Mouse (Mus musculus) testis, adult 2 months (tissue): ENCODE data around the gene Angpt4. TPM values are rescaled to one million over a fixed set of nuclear protein-coding genes. Genes with fewer than 3 reads are reported as not detected.

Source experiments
- H3K27ac ChIP-seq: fragments of 200-500 bp; 2 replicates; pipeline ENCODE4 v1.5.1; 2012; ENCODE audit warnings: low read depth, low read length; ENCODE audit not compliant: control insufficient read depth, insufficient read depth
- H3K27me3 ChIP-seq: fragments of 200-500 bp; 2 replicates; pipeline ENCODE4 v1.6.1; 2012; ENCODE audit warnings: mild to moderate bottlenecking, low read length, moderate library complexity; ENCODE audit not compliant: control insufficient read depth, insufficient read depth
- H3K36me3 ChIP-seq: fragments of 200-500 bp; 2 replicates; pipeline ENCODE4 v1.6.1; 2012; ENCODE audit warnings: mild to moderate bottlenecking, low read length; ENCODE audit not compliant: control insufficient read depth, insufficient read depth
- H3K4me1 ChIP-seq: fragments of 200-500 bp; 2 replicates; pipeline ENCODE4 v1.6.1; 2012; ENCODE audit warnings: low read length; ENCODE audit not compliant: control insufficient read depth, insufficient read depth
- H3K4me3 ChIP-seq: fragments of 200-500 bp; 2 replicates; pipeline ENCODE4 v1.5.1; 2012; ENCODE audit warnings: low read depth, mild to moderate bottlenecking, low read length, moderate library complexity, mixed read lengths; ENCODE audit not compliant: control insufficient read depth
- CTCF ChIP-seq: fragments of 200-500 bp; IDR thresholded peaks from 2 replicates; pipeline ENCODE4 v1.5.1; 2012; ENCODE audit warnings: low read depth, mild to moderate bottlenecking, inconsistent platforms, low read length, moderate library complexity; ENCODE audit not compliant: control insufficient read depth, insufficient read depth, insufficient replicate concordance
- POLR2A ChIP-seq: fragments of 200-500 bp; IDR thresholded peaks from 2 replicates; pipeline ENCODE4 v1.6.1; 2012; ENCODE audit warnings: low read depth, mild to moderate bottlenecking, inconsistent platforms, low read length, moderate library complexity; ENCODE audit not compliant: control insufficient read depth
- polyA plus RNA-seq: library from polyadenylated mRNA; depleted of rRNA; stranded (reverse); fragments of >200 nt; gene quantifications from 2 replicates; pipeline ENCODE4 v1.2.3, GENCODE M21; 2012; rRNA removed

Gene Angpt4
- polyA plus RNA-seq, 1 experiment: 2.5 TPM

DNA sequence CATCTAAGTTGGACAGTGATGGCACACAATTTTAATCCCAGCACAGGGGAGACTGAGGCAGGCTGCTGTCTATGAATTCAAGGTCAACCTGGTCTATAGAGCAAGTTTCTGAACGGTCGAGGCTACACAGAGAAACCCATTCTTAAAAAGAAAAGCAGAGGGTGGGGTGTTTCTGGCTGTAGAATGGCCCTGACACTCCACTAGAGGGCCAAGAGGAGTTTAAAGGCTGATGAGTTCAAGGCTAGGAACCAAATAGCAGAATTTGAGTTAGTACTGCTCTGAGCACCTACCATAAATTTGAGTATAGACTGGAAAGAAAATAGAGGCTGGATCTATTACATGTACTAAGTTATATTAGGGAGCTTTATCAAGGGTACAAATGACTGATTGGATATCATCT lies 78.0 kb downstream of the Angpt4 start:
- Histone ChIP-seq H3K27me3 (no peaks in the 10 kb centered on the region), H3K4me1 (peaks cover 2% of the 10 kb centered on the region; the same call in 1 of the 2 replicates), H3K27ac (no peak overlapping the region), H3K36me3 (no peaks in the 10 kb centered on the region), H3K4me3 (no peak overlapping the region)
- no peak for TF ChIP-seq CTCF
- no peak for TF ChIP-seq POLR2A

DNA sequence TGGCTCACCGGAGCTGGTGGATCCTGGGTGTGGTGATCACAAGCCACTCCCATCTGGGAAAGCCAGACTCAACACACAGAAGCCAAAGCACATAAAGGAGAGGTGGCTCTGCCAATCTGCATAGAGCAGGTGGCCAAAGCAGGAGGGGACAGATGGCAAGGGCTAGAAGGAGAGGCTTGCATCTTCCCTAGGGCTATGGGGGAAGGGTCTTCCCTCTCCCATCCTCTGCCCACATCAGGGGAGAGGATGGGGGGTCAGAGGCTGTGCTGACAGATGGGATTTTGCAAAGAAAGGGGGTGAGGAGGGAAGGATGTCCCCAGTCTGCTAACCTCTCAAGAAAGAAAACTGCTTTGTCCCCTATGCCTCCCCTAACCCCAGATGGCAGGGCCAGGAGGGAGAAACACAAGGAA lies 80.0 kb downstream of the Angpt4 start:
- Histone ChIP-seq H3K4me3 (no peak overlapping the region), H3K4me1 (peaks cover 7% of the 10 kb centered on the region), H3K36me3 (no peaks in the 10 kb centered on the region), H3K27ac (no peak overlapping the region), H3K27me3 (no peaks in the 10 kb centered on the region)
- TF ChIP-seq CTCF: no peak
- no peak for TF ChIP-seq POLR2A

GRCm38 (mm10) chr2:151991446-151991845 lies 80.4 kb downstream of the Angpt4 start:
- no peak overlapping the region for H3K4me3 ChIP-seq
- H3K36me3 ChIP-seq: no peaks in the 10 kb centered on the region
- no peak overlapping the region for H3K27ac ChIP-seq
- no peaks in the 10 kb centered on the region for H3K27me3 ChIP-seq
- H3K4me1 ChIP-seq: peaks cover 9% of the 10 kb centered on the region
- TF ChIP-seq POLR2A (no peak), CTCF (no peak)

DNA sequence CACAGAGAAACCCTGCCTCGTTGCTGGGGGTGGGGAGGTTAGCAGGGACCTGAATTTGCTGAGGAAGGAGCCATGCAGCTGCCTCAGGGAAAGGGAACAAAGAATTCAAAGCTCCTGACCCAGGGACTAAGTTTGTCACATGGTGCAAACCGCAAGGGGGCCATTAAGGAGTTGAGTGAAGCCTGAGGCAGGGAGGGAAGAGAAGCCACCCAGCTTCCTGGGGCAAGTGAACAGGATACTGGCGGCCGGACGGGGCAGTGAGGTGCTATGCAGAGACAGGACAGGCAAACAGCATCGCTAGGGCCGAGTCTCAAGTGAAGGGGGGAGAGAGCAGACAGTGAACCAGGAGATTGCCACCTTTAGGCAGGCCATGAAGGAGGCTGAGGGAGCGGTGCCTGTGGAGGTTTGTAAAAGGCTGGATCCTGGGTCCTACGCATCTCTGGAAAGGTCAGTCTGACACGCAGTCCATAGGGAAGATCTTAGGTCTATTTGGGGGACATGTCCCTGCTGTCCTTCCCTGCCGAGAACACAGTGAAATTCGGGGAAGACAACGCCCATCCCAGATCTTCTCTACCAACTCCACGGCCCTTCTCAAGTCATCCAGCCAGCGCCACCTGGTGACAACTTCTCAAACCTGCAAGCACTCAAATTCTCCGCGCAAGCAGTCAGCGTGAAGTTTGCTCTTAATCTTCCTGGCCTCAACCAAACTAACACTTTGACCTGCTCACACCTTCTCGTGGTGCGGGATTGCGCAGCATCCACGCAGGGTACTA lies 83.5 kb downstream of the Angpt4 start:
- no peaks in the 10 kb centered on the region for H3K36me3 ChIP-seq
- no peak overlapping the region for H3K4me3 ChIP-seq
- H3K4me1 ChIP-seq: peaks cover 10% of the 10 kb centered on the region
- no peak for TF ChIP-seq POLR2A
- peak; percentile 85 for TF ChIP-seq CTCF
- no peaks in the 10 kb centered on the region for H3K27me3 ChIP-seq
- no peak overlapping the region for H3K27ac ChIP-seq

Other genes starting within 250 kb of the Angpt4 start
- 0.41 and 0.62 TPM in 2 replicates for gene Rad21l, start 242.7 kb upstream of the Angpt4 start, polyA plus RNA-seq
- gene Tmem74b, start 209.2 kb upstream of the Angpt4 start, polyA plus RNA-seq: 0.84 and 1.2 TPM in 2 replicates
- gene Psmf1, start 167.0 kb upstream of the Angpt4 start, polyA plus RNA-seq: 1,270 and 1,285 TPM in 2 replicates
- 0.60 and 0.78 TPM in 2 replicates for gene Rspo4, start 68.3 kb upstream of the Angpt4 start, polyA plus RNA-seq
- gene Fam110a, start 69.0 kb downstream of the Angpt4 start, polyA plus RNA-seq: 175 and 190 TPM in 2 replicates
- 37.6 and 52.4 TPM in 2 replicates for gene Slc52a3, start 85.3 kb downstream of the Angpt4 start, polyA plus RNA-seq
- gene Scrt2, start 170.3 kb downstream of the Angpt4 start, polyA plus RNA-seq: 0.19 and 0.21 TPM in 2 replicates
- 131 and 135 TPM in 2 replicates for gene Srxn1, start 194.3 kb downstream of the Angpt4 start, polyA plus RNA-seq
- gene Tcf15, start 232.4 kb downstream of the Angpt4 start, polyA plus RNA-seq: 0.53 and 0.96 TPM in 2 replicates